Mouse (Mus musculus) cerebellum, adult 11-12 months (tissue): Measurements from ENCODE around the gene C1qtnf1.
A peak's percentile ranks its signal among the peaks of the same experiment; 100 is the strongest.

ENCODE experiments used
- DNase-seq: peaks from one replicate; pipeline ENCODE4 v3.0.0; 2022

Gene C1qtnf1

GRCm38 (mm10) chr11:118411271-118411670 lies 16.7 kb upstream of the C1qtnf1 start:
- DNase-seq, result no peak

- DNase-seq, result no peak
Observed at GRCm38 (mm10) chr11:118412601-118413000, 15.4 kb upstream of the C1qtnf1 start.

DNA sequence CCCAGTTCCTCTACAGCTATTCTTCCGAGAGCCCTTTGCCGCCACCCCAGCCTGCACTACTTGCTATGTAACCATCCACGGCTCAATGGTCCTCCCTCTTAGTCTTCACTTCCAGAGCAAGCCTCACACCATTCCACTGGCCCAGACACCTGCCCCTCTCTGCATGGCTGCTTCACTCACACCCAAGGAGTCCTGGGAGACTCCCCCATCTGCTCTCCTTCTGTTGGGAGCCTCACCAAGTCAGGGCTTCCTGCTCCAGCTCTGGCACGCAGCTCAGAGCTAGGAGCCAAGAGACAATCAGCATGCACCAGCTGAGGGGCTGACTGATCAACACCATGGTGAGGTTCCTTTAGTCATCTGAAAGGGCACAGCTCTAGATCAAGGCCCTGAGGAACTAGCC lies 14.9 kb upstream of the C1qtnf1 start:
- peak; percentile 73 for DNase-seq

GRCm38 (mm10) chr11:118414270-118414669 lies 13.7 kb upstream of the C1qtnf1 start:
- DNase-seq, result no peak

- no peak for DNase-seq
Observed at GRCm38 (mm10) chr11:118415630-118416029, 12.4 kb upstream of the C1qtnf1 start.

DNA sequence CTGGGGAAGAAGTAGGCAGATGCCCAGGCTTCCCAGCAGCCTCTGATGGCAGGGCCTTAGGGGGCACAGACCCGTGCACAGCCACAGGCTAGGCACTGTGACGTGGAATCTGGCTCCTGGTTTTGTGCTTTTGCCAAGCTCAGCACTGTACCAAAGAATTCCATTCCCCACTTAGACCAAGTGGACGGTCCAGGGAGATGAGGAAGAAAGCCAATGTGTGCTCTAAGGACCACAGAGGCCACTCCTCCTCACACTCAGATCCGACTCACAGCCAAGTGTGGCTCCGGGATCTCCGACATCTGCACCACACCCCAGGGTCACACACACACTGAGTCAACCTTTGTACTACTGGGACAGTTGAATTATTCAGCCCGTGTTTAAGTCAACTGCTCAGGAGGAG lies 12.0 kb upstream of the C1qtnf1 start:
- no peak for DNase-seq

- no peak for DNase-seq
Observed at GRCm38 (mm10) chr11:118417496-118417895, 10.5 kb upstream of the C1qtnf1 start.

DNA sequence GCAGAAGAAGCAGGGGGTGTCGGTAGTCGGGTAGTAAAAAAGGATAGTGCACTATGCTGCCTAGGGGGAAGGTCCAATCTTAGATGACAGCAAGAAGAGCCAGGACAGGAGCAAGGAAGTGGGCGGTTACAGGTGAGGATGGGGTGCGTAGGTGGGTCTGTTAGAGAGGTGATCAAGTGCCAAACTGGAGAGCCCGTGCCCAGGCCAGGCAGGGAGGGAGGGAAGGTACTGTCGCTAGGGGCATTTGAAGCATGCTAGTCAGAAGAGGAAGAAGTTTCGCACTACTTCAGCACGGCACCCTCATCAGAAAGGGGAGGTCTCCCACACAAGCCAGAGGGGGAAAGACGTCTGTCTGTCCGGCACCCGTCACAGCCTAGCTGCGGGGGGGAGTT lies 9.6 kb upstream of the C1qtnf1 start:
- DNase-seq, result no peak

GRCm38 (mm10) chr11:118418834-118419504 lies 9.0 kb upstream of the C1qtnf1 start, which contains the start of gene Cant1:
TSS of gene Cant1 (minus strand) at chr11:118419086.
- DNase-seq, result peak; percentile 99

- DNase-seq, result no peak
Observed at GRCm38 (mm10) chr11:118420261-118420660, 7.7 kb upstream of the C1qtnf1 start.

- peak; percentile 78 for DNase-seq
Observed at GRCm38 (mm10) chr11:118423266-118423971, 4.6 kb upstream of the C1qtnf1 start.

GRCm38 (mm10) chr11:118424621-118425335 lies 3.2 kb upstream of the C1qtnf1 start:
- no peak for DNase-seq

GRCm38 (mm10) chr11:118426765-118427164 lies 1.2 kb upstream of the C1qtnf1 start:
- DNase-seq, result no peak

- DNase-seq, result no peak
Observed at GRCm38 (mm10) chr11:118427266-118427779, 680 bp upstream of the C1qtnf1 start.

DNA sequence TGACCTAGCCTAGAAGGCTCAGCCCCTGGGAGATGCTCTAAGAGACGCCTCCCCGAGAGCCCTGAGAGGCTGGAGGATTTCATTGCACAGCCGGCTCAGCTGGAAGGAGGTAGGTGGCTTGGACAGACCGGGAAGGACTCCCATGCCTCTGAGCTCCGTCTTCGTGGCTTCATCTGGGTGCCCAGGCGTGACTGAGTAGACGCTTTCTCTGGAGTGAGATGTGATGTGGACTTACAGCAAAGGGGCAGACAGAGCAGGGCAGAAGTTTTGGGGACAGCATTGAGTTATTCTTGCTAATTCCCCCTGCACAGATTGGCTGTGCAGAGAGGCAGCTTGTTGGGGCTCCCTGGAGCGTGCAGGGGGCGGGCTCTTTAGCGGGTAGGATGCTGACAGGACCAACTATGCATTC lies 461 bp downstream of the C1qtnf1 start:
- no peak for DNase-seq

DNA sequence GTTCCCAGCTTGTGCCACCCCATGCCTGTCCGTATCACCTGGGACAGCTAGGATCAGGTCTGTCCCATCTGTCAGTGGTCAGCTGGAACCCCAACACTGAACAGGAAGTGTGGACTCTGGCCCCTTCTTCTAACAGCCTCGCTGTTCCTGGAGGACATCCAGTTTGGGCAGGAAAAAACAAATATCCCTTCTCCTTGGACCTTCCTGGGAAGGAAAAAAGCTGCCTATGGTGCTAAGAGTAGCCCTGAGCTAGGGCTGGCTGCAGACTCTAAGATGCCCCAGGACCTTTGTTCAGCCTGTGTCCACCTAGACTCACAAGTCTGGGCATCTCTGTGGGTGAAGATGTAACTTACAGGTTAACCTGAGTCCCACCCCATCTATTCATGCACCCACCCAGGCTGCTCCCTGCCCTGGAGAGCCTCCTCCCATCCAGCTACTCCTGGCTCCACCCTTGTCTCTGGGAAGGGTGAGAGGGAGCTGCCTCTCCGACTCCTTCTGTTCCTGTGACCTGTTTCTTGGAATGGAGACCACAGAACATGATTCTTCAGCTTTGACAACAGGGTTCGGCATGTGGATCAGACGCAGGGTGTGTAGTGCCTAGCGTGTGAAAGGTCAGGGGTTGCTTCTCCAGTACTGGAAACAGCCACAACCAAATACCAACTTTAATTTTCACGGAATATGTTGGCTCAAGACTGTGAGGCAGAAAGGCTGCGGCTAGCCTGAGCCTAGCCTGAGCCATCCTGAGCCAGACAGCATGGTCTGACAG lies 1.1 kb downstream of the C1qtnf1 start:
- DNase-seq, result no peak

DNA sequence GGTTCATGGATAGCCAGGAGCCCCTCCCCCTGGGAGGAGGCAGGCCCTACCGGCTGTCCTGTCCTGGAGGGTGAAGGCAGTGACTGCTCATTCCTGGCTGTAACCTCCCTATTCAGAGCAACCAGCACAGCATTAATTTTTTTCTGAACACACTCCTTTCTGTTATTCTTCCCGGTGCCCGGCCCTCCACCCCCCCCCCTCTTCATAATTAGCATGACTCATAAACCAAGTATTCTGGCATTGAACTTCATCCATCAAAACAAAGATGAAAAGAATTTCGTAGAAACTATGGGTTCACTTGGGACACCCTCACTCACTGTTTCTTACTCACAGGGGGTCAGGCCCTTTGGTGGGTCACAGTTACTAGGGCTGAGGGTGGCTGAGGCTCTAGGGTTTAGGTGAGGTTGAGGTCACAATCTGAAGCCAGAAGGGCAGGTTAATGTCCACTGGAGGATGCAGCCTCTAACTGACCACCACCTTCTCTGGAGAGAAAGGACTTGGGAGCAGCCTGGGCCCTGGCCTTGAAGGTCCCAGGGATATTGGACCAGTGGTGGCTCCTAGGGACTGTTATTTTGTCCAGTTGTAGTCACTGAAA lies 2.4 kb downstream of the C1qtnf1 start:
- no peak for DNase-seq

DNA sequence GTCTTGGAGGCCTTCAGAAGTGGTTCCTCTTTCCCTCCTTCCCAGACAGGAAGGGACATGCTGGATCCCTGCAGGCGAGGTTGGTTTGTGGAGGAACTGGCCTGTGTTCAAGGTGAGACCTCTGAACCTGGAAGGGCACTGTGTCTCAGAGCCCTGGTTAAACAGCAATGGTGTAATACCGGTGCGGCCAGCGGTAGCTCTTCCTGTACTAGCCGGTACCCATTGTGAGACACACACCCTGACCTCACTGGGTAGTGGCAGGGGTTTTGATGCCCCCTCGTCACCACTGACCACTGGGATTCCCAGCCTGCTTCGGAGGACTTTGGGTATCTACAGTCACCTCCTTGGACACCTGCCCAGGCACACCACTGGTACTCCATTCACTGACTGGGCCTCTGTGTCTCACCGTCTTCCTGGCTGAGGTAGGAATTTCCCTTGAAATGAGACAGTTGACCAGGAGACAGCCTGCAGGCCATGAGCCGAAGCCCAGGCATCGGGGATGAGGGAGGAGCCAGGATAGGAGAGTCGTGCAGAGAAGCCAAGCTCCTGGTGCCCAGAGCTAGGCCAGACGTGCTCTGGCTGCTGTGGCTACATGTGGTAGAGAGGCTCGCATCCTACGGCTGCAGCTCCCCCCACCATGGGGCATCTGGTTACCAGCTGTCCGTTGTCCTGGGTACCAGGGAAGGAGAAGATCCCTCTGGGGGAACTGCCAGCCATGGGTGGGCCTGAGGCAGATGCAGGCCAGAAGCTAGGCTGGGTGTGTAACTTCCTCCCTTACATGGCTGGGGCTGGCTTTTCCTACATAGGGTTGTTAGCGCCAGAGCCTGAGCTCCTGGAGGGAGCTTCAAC lies 3.3 kb downstream of the C1qtnf1 start:
- no peak for DNase-seq

DNA sequence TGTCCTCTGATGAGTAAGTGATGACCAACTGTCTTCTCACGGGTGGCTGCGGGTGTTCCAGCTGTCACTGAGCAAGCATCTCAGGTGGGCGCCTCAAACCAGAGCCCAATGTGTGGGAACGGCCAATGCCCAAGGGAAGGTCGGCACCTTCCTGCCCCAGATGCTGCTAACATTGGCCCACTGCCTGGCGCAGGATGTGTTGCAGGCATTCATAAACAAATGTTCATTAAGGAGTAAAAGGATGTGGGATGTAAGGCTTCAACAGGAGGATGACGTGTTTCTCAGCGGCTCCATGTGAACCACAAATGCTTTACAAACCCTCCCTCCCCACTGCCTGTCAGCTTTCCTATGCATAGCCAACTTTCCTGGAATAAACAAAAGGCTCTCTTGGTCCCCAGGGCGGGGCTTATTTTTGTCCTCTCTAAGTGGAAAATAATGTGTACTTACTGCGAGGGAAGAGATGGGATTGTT lies 5.4 kb downstream of the C1qtnf1 start:
- no peak for DNase-seq

DNA sequence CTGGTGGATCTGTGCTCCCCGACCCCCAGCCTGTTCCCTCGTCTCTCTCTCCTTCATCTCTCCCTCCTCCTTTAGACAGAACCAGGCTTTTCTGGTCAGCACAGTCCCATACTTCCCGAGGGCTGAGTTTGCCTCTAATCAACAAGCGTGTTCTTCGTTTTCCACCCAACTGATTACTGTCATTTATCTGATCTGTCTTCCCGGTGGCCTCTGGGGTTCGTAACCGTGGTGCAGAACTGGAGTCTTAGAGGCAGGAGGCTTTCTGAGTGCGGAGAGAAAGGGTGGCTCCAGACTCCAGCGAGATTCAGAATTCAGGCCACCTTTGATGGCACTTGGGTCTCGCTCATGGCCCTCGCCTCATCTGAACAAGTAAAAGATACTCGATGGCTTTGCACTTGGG lies 6.1 kb downstream of the C1qtnf1 start:
- DNase-seq, result no peak

- DNase-seq, result peak; percentile 83
Observed at GRCm38 (mm10) chr11:118436471-118436935, 8.5 kb downstream of the C1qtnf1 start.
